Mouse (Mus musculus): ENCODE measurements at regions not wholly inside any gene's neighbourhood (a gene's known extent, or its start where the extent isn't known, plus 50 kb on each side); places are given as distances from the start of the nearest gene placed in this dataset.

- Histone ChIP-seq H3K36me3 (ENCODE audit: insufficient read depth, low read length) (no peaks in the 10 kb centered on the region), H3K4me1 (replicated peaks; ENCODE audit: insufficient read depth, low read length) (no peaks in the 10 kb centered on the region), H3K4me2 (ENCODE audit: low read length) (no peak overlapping the region), H3K27me3 (ENCODE audit: insufficient read depth, low read length) (no peaks in the 10 kb centered on the region), H3K9ac (ENCODE audit: low read depth, low read length) (no peak overlapping the region), H3K9me3 (replicated peaks; ENCODE audit: low read length) (no peaks in the 10 kb centered on the region), H3K4me3 (replicated peaks; ENCODE audit: low read depth, low read length) (no peak overlapping the region), H3K27ac (no peak overlapping the region)
- 47% methylated on average over 1 of the region's 1 CpGs for WGBS
- no peak for TF ChIP-seq CTCF (IDR thresholded peaks at IDR 0.05; ENCODE audit: low read depth)
- no peak for DNase-seq (ENCODE audit: low spot score)
- ATAC-seq (replicated peaks; ENCODE audit: low FRiP score, low read depth): no peak
These were observed 99.1 kb upstream of the Fstl4 start for GRCm38 (mm10) chr11:52665343-52665742.

GRCm38 (mm10) chr11:52675022-52675421, 89.4 kb upstream of the Fstl4 start:
- Histone ChIP-seq H3K36me3 (ENCODE audit: insufficient read depth, low read length) (no peaks in the 10 kb centered on the region), H3K9ac (ENCODE audit: low read depth, low read length) (no peak overlapping the region), H3K4me3 (replicated peaks; ENCODE audit: low read depth, low read length) (no peak overlapping the region), H3K27me3 (ENCODE audit: insufficient read depth, low read length) (no peaks in the 10 kb centered on the region), H3K27ac (no peak overlapping the region), H3K4me2 (ENCODE audit: low read length) (no peak overlapping the region), H3K9me3 (replicated peaks; ENCODE audit: low read length) (no peaks in the 10 kb centered on the region), H3K4me1 (replicated peaks; ENCODE audit: insufficient read depth, low read length) (0 out of 2 replicates have a peak, but pooled peaks cover 8% of the 10 kb centered on the region)
- DNase-seq (ENCODE audit: low spot score): peak; percentile 64
- ATAC-seq (replicated peaks; ENCODE audit: low FRiP score, low read depth): no peak; the same call in 1 of the 2 replicates
- 9% methylated on average over 6 of the region's 6 CpGs for WGBS
- no peak for TF ChIP-seq CTCF (IDR thresholded peaks at IDR 0.05; ENCODE audit: low read depth)

DNA sequence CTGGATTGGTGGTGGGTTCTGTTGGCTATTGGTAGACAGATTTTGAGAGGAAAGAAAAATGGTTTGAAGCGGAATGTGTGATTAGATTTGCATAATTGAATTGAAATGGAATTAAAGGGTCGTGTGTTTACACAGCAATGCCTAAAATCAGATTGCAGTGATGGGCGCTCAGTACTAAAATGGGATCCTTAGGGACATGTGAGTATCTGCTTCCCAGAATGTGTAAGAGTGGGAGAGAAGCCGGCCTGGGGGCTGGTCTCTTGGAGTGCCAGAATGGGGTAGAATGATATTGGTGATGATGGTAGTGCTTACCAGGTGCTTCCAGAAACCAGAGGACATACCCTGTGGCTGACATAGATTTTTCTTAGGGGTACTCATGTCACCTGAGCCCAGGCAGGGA, 86.2 kb upstream of the Fstl4 start:
- ATAC-seq (replicated peaks; ENCODE audit: low FRiP score, low read depth): no peak
- no peak for TF ChIP-seq CTCF (IDR thresholded peaks at IDR 0.05; ENCODE audit: low read depth)

GRCm38 (mm10) chr11:52685436-52685835, 79.0 kb upstream of the Fstl4 start:
- DNase-seq (ENCODE audit: low spot score): no peak
- no peak for TF ChIP-seq CTCF (IDR thresholded peaks at IDR 0.05; ENCODE audit: low read depth)
- H3K4me2 ChIP-seq (ENCODE audit: low read length): no peak overlapping the region
- no peak overlapping the region for H3K4me3 ChIP-seq (replicated peaks; ENCODE audit: low read depth, low read length)
- no peaks in the 10 kb centered on the region for H3K4me1 ChIP-seq (replicated peaks; ENCODE audit: insufficient read depth, low read length)
- H3K9me3 ChIP-seq (replicated peaks; ENCODE audit: low read length): no peaks in the 10 kb centered on the region
- no peaks in the 10 kb centered on the region for H3K36me3 ChIP-seq (ENCODE audit: insufficient read depth, low read length)
- WGBS: 88% methylated on average over 2 of the region's 2 CpGs
- no peak overlapping the region for H3K27ac ChIP-seq
- no peaks in the 10 kb centered on the region for H3K27me3 ChIP-seq (ENCODE audit: insufficient read depth, low read length)
- H3K9ac ChIP-seq (ENCODE audit: low read depth, low read length): no peak overlapping the region
- no peak for ATAC-seq (replicated peaks; ENCODE audit: low FRiP score, low read depth)

More for the DNA sequence above, 86.2 kb upstream of the Fstl4 start:
- Histone ChIP-seq H3K4me1 (replicated peaks; ENCODE audit: insufficient read depth, low read length) (0 out of 2 replicates have a peak, but pooled peaks cover 8% of the 10 kb centered on the region), H3K27me3 (ENCODE audit: insufficient read depth, low read length) (no peaks in the 10 kb centered on the region), H3K4me3 (replicated peaks; ENCODE audit: low read depth, low read length) (no peak overlapping the region), H3K4me2 (ENCODE audit: low read length) (no peak overlapping the region), H3K36me3 (ENCODE audit: insufficient read depth, low read length) (no peaks in the 10 kb centered on the region), H3K9ac (ENCODE audit: low read depth, low read length) (no peak overlapping the region), H3K27ac (no peak overlapping the region), H3K9me3 (replicated peaks; ENCODE audit: low read length) (no peaks in the 10 kb centered on the region)
- no peak for DNase-seq (ENCODE audit: low spot score)
- WGBS: 84% methylated on average over 4 of the region's 4 CpGs

DNA sequence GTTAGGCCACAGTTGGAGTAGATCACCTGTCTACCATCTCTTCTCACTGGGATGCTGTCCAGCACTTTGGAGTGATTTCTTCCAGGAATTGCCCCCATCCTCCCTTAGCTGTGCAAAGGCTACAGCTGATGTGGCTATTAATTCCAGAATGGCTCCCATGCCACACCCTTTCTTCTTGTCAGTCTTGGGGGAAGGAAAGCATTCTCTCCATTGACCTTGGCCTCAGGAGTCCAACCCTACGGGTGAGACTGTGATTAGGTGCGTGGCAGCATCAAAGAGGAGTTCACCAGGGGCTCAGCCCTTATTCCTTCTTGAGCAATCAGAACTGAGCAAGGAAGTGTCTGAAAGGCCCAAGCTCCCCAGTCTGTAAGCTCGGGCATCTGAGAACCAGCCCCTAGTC, 71.7 kb upstream of the Fstl4 start:
- Histone ChIP-seq H3K27me3 (ENCODE audit: insufficient read depth, low read length) (no peaks in the 10 kb centered on the region), H3K4me3 (replicated peaks; ENCODE audit: low read depth, low read length) (no peak overlapping the region), H3K4me2 (ENCODE audit: low read length) (no peak overlapping the region), H3K9me3 (replicated peaks; ENCODE audit: low read length) (no peaks in the 10 kb centered on the region), H3K9ac (ENCODE audit: low read depth, low read length) (no peak overlapping the region), H3K27ac (no peak overlapping the region), H3K4me1 (replicated peaks; ENCODE audit: insufficient read depth, low read length) (no peaks in the 10 kb centered on the region), H3K36me3 (ENCODE audit: insufficient read depth, low read length) (no peaks in the 10 kb centered on the region)
- ATAC-seq (replicated peaks; ENCODE audit: low FRiP score, low read depth) (no peak), DNase-seq (ENCODE audit: low spot score) (no peak)
- TF ChIP-seq CTCF (IDR thresholded peaks at IDR 0.05; ENCODE audit: low read depth): no peak
- 63% methylated on average over 3 of the region's 3 CpGs for WGBS

DNA sequence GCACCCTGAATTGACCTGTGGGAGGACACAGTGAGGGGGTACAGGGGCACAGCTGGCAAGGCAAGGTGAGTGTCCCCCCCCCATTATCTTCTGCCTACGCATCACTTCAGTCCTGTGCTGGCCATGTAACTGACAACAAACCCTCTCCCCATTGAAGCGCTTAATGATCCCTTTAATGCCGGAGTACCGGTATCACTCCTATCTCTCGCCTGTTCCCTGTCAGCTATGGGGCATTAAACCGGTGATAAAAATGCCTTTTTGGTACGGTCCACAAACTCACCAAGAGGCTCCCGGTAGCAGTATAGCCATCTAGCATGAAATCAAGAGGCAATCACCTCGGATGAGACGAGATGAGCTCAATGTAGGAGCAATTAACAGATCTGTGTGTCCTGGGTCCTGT, 62.8 kb upstream of the Fstl4 start:
- no peak overlapping the region for H3K4me3 ChIP-seq (replicated peaks; ENCODE audit: low read depth, low read length)
- no peaks in the 10 kb centered on the region for H3K36me3 ChIP-seq (ENCODE audit: insufficient read depth, low read length)
- no peak for TF ChIP-seq CTCF (IDR thresholded peaks at IDR 0.05; ENCODE audit: low read depth)
- no peaks in the 10 kb centered on the region for H3K9me3 ChIP-seq (replicated peaks; ENCODE audit: low read length)
- ATAC-seq (replicated peaks; ENCODE audit: low FRiP score, low read depth): peak; percentile 33; the same call in 1 of the 2 replicates
- 24% methylated on average over 10 of the region's 10 CpGs for WGBS
- no peak overlapping the region for H3K9ac ChIP-seq (ENCODE audit: low read depth, low read length)
- H3K4me2 ChIP-seq (ENCODE audit: low read length): no peak overlapping the region
- DNase-seq (ENCODE audit: low spot score): peak; percentile 82
- no peaks in the 10 kb centered on the region for H3K4me1 ChIP-seq (replicated peaks; ENCODE audit: insufficient read depth, low read length)
- H3K27me3 ChIP-seq (ENCODE audit: insufficient read depth, low read length): 0 out of 2 replicates have a peak, but pooled peaks cover 5% of the 10 kb centered on the region
- no peak overlapping the region for H3K27ac ChIP-seq

DNA sequence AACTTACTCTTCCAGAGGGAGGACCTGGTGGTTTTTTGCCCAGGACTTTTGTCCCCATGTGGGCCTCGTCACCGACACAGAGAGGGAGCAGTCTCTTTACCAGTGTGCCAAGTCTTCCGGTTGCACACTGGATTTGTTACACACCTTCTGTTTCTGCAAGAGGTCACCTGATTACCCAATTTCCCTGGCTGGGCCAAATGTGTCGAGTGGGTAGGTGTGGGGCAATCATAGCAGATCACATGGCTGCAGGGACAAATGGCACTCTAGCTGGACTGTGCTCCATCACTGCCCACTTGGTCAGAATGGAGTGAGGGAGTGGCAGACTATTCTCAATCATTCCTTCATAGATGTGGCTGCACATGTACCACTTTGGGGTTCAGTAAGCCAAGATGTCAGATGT, 61.0 kb upstream of the Fstl4 start:
- H3K4me2 ChIP-seq (ENCODE audit: low read length): no peak overlapping the region
- TF ChIP-seq CTCF (IDR thresholded peaks at IDR 0.05; ENCODE audit: low read depth): no peak
- H3K4me1 ChIP-seq (replicated peaks; ENCODE audit: insufficient read depth, low read length): no peaks in the 10 kb centered on the region
- H3K36me3 ChIP-seq (ENCODE audit: insufficient read depth, low read length): no peaks in the 10 kb centered on the region
- DNase-seq (ENCODE audit: low spot score) (no peak), ATAC-seq (replicated peaks; ENCODE audit: low FRiP score, low read depth) (no peak)
- 56% methylated on average over 4 of the region's 4 CpGs for WGBS
- no peak overlapping the region for H3K4me3 ChIP-seq (replicated peaks; ENCODE audit: low read depth, low read length)
- H3K9me3 ChIP-seq (replicated peaks; ENCODE audit: low read length): no peaks in the 10 kb centered on the region
- H3K9ac ChIP-seq (ENCODE audit: low read depth, low read length): no peak overlapping the region
- H3K27ac ChIP-seq: no peak overlapping the region
- 0 out of 2 replicates have a peak, but pooled peaks cover 5% of the 10 kb centered on the region for H3K27me3 ChIP-seq (ENCODE audit: insufficient read depth, low read length)

All from kidney, postnatal 0 days (tissue).